Mouse (Mus musculus) small intestine, adult 2 months (tissue): ENCODE data around the gene Vstm4.

Experiments
- CTCF ChIP-seq: fragments of 200-500 bp; IDR thresholded peaks from 2 replicates; pipeline ENCODE4 v1.5.1; 2012; ENCODE audit warnings: low read depth, mild to moderate bottlenecking, control low read depth, inconsistent platforms, low read length, moderate library complexity, mixed read lengths; ENCODE audit not compliant: insufficient replicate concordance, insufficient read length; ENCODE audit errors: extremely low read depth
- POLR2A ChIP-seq: fragments of 200-500 bp; IDR thresholded peaks from 2 replicates; pipeline ENCODE4 v1.6.1; 2012; ENCODE audit warnings: low read depth, mild to moderate bottlenecking, control low read depth, inconsistent platforms, low read length, moderate library complexity

DNA sequence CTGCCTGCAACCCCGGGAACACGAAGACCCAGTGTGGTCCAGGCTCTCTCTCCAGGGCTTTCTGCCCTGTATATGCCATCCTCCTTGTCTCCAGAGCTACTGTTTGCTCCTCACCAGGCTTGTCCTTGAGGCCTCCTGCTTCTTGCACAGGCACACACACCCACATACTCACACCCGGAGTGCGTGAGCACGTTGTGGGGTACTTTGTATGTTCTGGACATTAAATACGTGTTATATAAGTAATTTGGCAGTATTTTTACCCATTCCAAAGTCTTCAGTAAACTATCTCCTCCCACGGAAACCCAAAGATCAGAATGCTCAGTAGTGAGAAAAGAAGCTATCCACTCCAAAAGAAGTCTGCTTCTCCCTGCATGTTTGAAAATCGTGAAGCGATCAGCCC lies 67.3 kb downstream of the Vstm4 start:
- no peak for TF ChIP-seq POLR2A
- no peak for TF ChIP-seq CTCF
